Mouse (Mus musculus) neural tube, embryonic 11.5 days (tissue): Measurements from ENCODE around the gene Ccdc60. TPM values are rescaled to one million over a fixed set of nuclear protein-coding genes. Genes with fewer than 3 reads are reported as not detected.
A peak's percentile ranks its signal among the peaks of the same experiment; 100 is the strongest.
"Not testable (repeated sequence)": the region's sequence is repeated elsewhere in the genome, so short reads cannot be mapped to it uniquely, and the experiment has no call there.

ENCODE experiments used
- ATAC-seq: fragments of 200-750 bp; cut with Nextera tagmentation; 2 replicates; pipeline ENCODE4 v1.8.0; 2017; ENCODE audit warnings: moderate number of reproducible peaks, mild to moderate bottlenecking, moderate TSS enrichment, moderate library complexity; ENCODE audit not compliant: insufficient read depth, low FRiP score, low TSS enrichment
- DNase-seq: peaks from one replicate; pipeline ENCODE4 v3.0.0-alpha.2; 2015; ENCODE audit warnings: low spot score
- H3K27ac ChIP-seq: fragments of 300-500 bp; sonication (generic); 2 replicates; pipeline ENCODE4 v1.5.1; 2014; ENCODE audit warnings: low read depth, mild to moderate bottlenecking, low read length
- H3K27me3 ChIP-seq: fragments of 300-500 bp; sonication (generic); 2 replicates; pipeline ENCODE4 v1.6.1; 2014; ENCODE audit warnings: mild to moderate bottlenecking, low read length, mixed read lengths; ENCODE audit not compliant: control insufficient read depth, insufficient read depth
- H3K36me3 ChIP-seq: fragments of 300-500 bp; sonication (generic); 2 replicates; pipeline ENCODE4 v1.6.1; 2014; ENCODE audit warnings: mild to moderate bottlenecking, low read length, moderate library complexity, mixed read lengths; ENCODE audit not compliant: control insufficient read depth, insufficient read depth
- H3K4me1 ChIP-seq: fragments of 300-500 bp; sonication (generic); 2 replicates; pipeline ENCODE4 v1.6.1; 2014; ENCODE audit warnings: low read length, mixed read lengths; ENCODE audit not compliant: control insufficient read depth, insufficient read depth
- H3K4me2 ChIP-seq: fragments of 300-500 bp; sonication (generic); 2 replicates; pipeline ENCODE4 v1.6.1; 2014; ENCODE audit warnings: low read depth, mild to moderate bottlenecking, moderate library complexity
- H3K4me3 ChIP-seq: fragments of 300-500 bp; sonication (generic); 2 replicates; pipeline ENCODE4 v1.5.1; 2014; ENCODE audit warnings: low read depth, low read length
- H3K9ac ChIP-seq: fragments of 300-500 bp; sonication (generic); 2 replicates; pipeline ENCODE4 v1.6.1; 2014; ENCODE audit warnings: mild to moderate bottlenecking, low read length
- H3K9me3 ChIP-seq: fragments of 300-500 bp; sonication (generic); 2 replicates; pipeline ENCODE4 v1.6.1; 2016; ENCODE audit warnings: low read length; ENCODE audit not compliant: control insufficient read depth
- WGBS: fragments of 180-500 bp; shearing (Covaris S2); extraction: QIAGEN DNeasy Blood & Tissue Kit; methylation state at CpG from one replicate; pipeline ENCODE4 v1.1.7; 2014; 5-methylcytosine and 5-hydroxymethylcytosine counted together
- polyA plus RNA-seq: library from polyadenylated mRNA; unstranded; fragments of >200 nt; fragmentation: Nextera tagmentation; extraction: Ambion mirVana; gene quantifications from 2 replicates; pipeline ENCODE4 v1.2.1, GENCODE M21; 2014

Ccdc60 gene
- polyA plus RNA-seq, 1 experiment from 2014 or later: 1.0 TPM

GRCm38 (mm10) chr5:116309383-116309801 is 20.6 kb upstream of the Ccdc60 start:
- Histone ChIP-seq H3K36me3 (no peaks in the 10 kb centered on the region), H3K4me2 (no peak overlapping the region), H3K4me1 (no peaks in the 10 kb centered on the region), H3K4me3 (no peak overlapping the region), H3K9me3 (no peaks in the 10 kb centered on the region), H3K27ac (no peak overlapping the region), H3K9ac (no peak overlapping the region), H3K27me3 (no peaks in the 10 kb centered on the region)
- WGBS: 42% methylated on average over 6 of the region's 6 CpGs
- DNase-seq (peak; percentile 28), ATAC-seq (no peak)

GRCm38 (mm10) chr5:116305557-116305956 is 16.8 kb upstream of the Ccdc60 start:
- Histone ChIP-seq H3K27ac (no peak overlapping the region), H3K9ac (no peak overlapping the region), H3K4me3 (no peak overlapping the region), H3K9me3 (no peaks in the 10 kb centered on the region), H3K4me2 (no peak overlapping the region), H3K4me1 (no peaks in the 10 kb centered on the region), H3K36me3 (no peaks in the 10 kb centered on the region), H3K27me3 (no peaks in the 10 kb centered on the region)
- DNase-seq (no peak), ATAC-seq (no peak)
- 78% methylated on average over 4 of the region's 4 CpGs for WGBS

GRCm38 (mm10) chr5:116305146-116305545 is 16.4 kb upstream of the Ccdc60 start:
- ATAC-seq, H3K4me3 ChIP-seq, H3K9ac ChIP-seq, H3K27me3 ChIP-seq, H3K36me3 ChIP-seq, H3K27ac ChIP-seq, H3K4me2 ChIP-seq, H3K9me3 ChIP-seq, H3K4me1 ChIP-seq, DNase-seq: not testable (repeated sequence)

- WGBS: 50% methylated on average over 9 of the region's 9 CpGs
- DNase-seq (no peak), ATAC-seq (no peak)
- Histone ChIP-seq H3K36me3 (no peaks in the 10 kb centered on the region), H3K4me1 (no peaks in the 10 kb centered on the region), H3K27me3 (no peaks in the 10 kb centered on the region), H3K9ac (no peak overlapping the region), H3K4me3 (no peak overlapping the region), H3K9me3 (no peaks in the 10 kb centered on the region), H3K4me2 (no peak overlapping the region), H3K27ac (no peak overlapping the region)
These were observed 12.2 kb upstream of the Ccdc60 start for GRCm38 (mm10) chr5:116300984-116301383.

- H3K4me3 ChIP-seq: no peak overlapping the region
- no peak overlapping the region for H3K9ac ChIP-seq
- no peak overlapping the region for H3K27ac ChIP-seq
- no peaks in the 10 kb centered on the region for H3K9me3 ChIP-seq
- WGBS: 84% methylated on average over 5 of the region's 5 CpGs
- peaks cover 6% of the 10 kb centered on the region; the same call in 1 of the 2 replicates for H3K4me1 ChIP-seq
- no peak overlapping the region for H3K4me2 ChIP-seq
- ATAC-seq (no peak), DNase-seq (no peak)
- H3K36me3 ChIP-seq: no peaks in the 10 kb centered on the region
- no peaks in the 10 kb centered on the region for H3K27me3 ChIP-seq
These were observed 4.7 kb upstream of the Ccdc60 start for GRCm38 (mm10) chr5:116293501-116293900.

- Histone ChIP-seq H3K9ac (no peak overlapping the region), H3K4me2 (no peak overlapping the region), H3K4me1 (peaks cover 7% of the 10 kb centered on the region; the same call in 1 of the 2 replicates), H3K27me3 (no peaks in the 10 kb centered on the region), H3K27ac (no peak overlapping the region), H3K36me3 (no peaks in the 10 kb centered on the region), H3K4me3 (no peak overlapping the region), H3K9me3 (no peaks in the 10 kb centered on the region)
- no peak for ATAC-seq
- WGBS: 86% methylated on average over 5 of the region's 5 CpGs
- DNase-seq: no peak
These were observed 1.8 kb upstream of the Ccdc60 start for GRCm38 (mm10) chr5:116290584-116290983.

GRCm38 (mm10) chr5:116289897-116290296 is 1.1 kb upstream of the Ccdc60 start:
- Histone ChIP-seq H3K4me2 (peak overlapping the region; percentile 31), H3K27ac (no peak overlapping the region), H3K4me1 (peaks cover 9% of the 10 kb centered on the region; the same call in 1 of the 2 replicates), H3K9ac (peak overlapping the region; percentile 32; the same call in 1 of the 2 replicates), H3K36me3 (no peaks in the 10 kb centered on the region), H3K4me3 (no peak overlapping the region), H3K9me3 (no peaks in the 10 kb centered on the region), H3K27me3 (no peaks in the 10 kb centered on the region)
- 2% methylated on average over 9 of the region's 9 CpGs for WGBS
- ATAC-seq (peak; percentile 50; the same call in 1 of the 2 replicates), DNase-seq (peak; percentile 58)

GRCm38 (mm10) chr5:116288183-116288582 is 602 bp downstream of the Ccdc60 start:
- Histone ChIP-seq H3K36me3 (no peaks in the 10 kb centered on the region), H3K4me1 (peaks cover 9% of the 10 kb centered on the region; the same call in 1 of the 2 replicates), H3K9ac (no peak overlapping the region), H3K27me3 (no peaks in the 10 kb centered on the region), H3K4me3 (no peak overlapping the region), H3K27ac (no peak overlapping the region), H3K9me3 (no peaks in the 10 kb centered on the region), H3K4me2 (no peak overlapping the region)
- no peak for DNase-seq
- 49% methylated on average over 10 of the region's 10 CpGs for WGBS
- no peak for ATAC-seq

GRCm38 (mm10) chr5:116285532-116286176 is 3.1 kb downstream of the Ccdc60 start:
- no peaks in the 10 kb centered on the region for H3K9me3 ChIP-seq
- H3K27me3 ChIP-seq: no peaks in the 10 kb centered on the region
- no peak overlapping the region for H3K27ac ChIP-seq
- ATAC-seq (no peak), DNase-seq (no peak)
- H3K4me1 ChIP-seq: peaks cover 9% of the 10 kb centered on the region; the same call in 1 of the 2 replicates
- no peaks in the 10 kb centered on the region for H3K36me3 ChIP-seq
- H3K4me3 ChIP-seq: no peak overlapping the region
- WGBS: 32% methylated on average over 15 of the region's 15 CpGs
- no peak overlapping the region for H3K9ac ChIP-seq
- no peak overlapping the region for H3K4me2 ChIP-seq
